Mouse (Mus musculus): ENCODE measurements at regions not wholly inside any gene's neighbourhood (a gene's known extent, or its start where the extent isn't known, plus 50 kb on each side); places are given as distances from the start of the nearest gene placed in this dataset.

DNA sequence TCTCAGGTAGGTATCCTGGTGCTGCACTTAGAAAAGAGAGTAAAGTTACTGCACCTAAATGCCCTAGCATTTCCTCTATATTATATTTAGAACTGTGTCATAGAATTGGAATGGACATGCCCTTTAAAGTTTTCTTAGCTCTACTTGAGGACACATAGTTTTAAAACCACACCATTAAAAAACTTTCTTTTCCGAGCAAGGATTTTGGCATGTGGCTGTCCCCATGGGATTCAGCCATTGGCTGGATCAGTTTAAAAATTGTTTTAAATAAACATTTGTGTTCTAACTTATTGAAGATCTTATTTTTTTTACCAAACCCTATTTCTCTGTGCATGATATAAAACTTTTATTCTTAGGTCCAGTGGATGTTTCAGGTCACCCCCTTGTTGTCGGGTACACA lies 484.2 kb upstream of the Nr2f2 start:
- TF ChIP-seq GATA1 (IDR thresholded peaks at IDR 0.05; ENCODE audit: borderline replicate concordance, low read length) (no peak), FLI1 (IDR thresholded peaks at IDR 0.05; ENCODE audit: low read length) (no peak)

Data from megakaryocyte, embryonic 14.5 days (primary cell).